Mouse (Mus musculus) layer of hippocampus, postnatal 25 days (tissue): ENCODE results near the gene Tbxa2r. TPM values are rescaled to one million over a fixed set of nuclear protein-coding genes. Genes with fewer than 3 reads are reported as not detected.

Experiments
- DNase-seq, 2 experiments: peaks; one replicate each; pipeline ENCODE4 v3.0.0; 2022; ENCODE audit warnings: mixed read lengths in 2 of 2, low spot score in 1 of 2; ENCODE audit errors: extremely low spot score in 1 of 2
- total RNA-seq, 2 experiments: library from RNA; stranded (reverse); gene quantifications; 2 replicates each; pipeline ENCODE4 v1.2.3; 2021

Gene Tbxa2r
- 1 to 10 TPM; 1.1 to 1.5 TPM for total RNA-seq

DNA sequence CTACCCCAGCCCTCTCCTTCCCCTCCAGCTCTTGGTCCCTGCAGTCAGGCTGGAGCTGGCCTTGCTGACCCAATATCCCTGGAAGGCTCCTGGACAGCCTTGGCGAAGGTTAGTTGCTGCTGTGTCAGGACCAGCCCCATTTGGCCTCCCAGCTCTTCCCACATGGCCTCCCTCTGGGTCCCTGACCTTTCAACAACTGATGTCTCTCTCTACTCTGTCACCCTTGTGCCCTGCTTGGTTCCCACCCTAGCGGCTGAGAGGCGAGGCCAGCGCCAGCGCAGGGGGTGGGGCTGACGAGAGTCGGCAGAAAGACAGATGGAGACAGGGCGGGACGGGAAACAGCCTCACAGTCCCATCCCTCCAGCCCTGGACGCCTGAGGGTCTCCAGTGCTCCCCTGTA lies at the start of gene Tbxa2r:
Tbxa2r (plus strand) TSS at position 346 of the 400 bp plus-strand sequence.
- no peak for DNase-seq

- no peak for DNase-seq
Measured at GRCm38 (mm10) chr10:81279496-81279895, 49.0 kb upstream of the Tbxa2r start.

DNA sequence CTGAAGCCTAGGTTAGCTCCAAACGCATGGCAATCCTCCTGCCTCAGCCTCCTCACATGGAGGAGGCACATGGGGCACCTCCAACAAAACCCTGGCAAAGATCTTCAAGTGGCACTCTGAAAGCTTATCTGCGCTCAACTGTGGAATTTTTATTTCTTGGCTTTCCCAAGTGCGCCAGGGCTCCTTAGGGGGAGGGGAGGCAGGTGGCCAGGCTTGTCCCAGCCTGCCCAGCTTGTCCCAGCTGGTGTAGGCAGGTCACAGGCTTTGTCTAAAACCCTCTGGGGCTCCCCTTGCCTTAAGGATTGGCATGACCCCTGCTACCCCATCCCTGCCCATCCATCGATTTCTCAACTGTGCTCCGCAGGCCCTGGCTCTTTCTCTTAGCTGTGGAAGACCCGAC lies 44.3 kb upstream of the Tbxa2r start:
- no peak for DNase-seq

DNA sequence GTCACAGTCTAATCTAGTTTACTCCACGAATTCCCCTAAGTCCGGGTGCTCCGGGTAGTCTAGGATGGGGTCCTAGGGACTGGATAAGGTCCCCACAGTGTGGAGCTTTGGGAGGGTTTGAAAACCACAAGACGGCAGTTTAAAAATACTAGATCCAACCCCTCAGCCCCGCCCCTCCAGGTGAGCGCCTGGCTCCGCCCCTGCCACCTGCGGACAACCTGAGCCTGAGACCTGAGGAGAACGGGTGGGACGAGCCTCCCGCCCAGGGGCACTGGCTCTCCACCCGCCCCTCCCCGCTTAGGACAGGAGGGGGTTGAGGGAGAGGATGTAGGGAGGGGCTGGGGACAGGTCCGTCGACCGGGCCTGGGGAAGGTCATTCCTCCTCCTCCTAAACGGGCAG lies 43.8 kb upstream of the Tbxa2r start:
- no peak for DNase-seq

- peak; percentile 79 to 94 for DNase-seq
Measured at GRCm38 (mm10) chr10:81285694-81286450, 42.7 kb upstream of the Tbxa2r start.

DNA sequence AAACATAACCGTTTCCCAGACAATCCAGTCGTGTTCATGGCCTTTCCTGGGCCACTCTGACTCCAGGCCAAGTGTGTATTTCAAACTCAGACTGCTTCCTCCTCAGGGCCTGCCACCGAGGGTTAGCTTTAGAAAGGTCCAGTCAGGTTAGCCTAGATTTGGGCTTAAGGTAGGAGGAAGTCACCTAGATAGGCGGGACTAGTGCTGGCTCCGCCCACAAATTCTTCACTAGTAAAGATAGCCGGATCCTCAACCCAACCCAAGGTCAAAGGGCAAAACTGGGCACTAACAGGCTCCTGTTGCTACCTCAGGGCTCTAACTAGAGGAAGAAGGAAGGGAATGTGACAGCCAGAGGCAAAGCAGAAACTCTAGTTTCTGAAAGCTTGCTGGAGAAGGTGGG lies 41.9 kb upstream of the Tbxa2r start:
- DNase-seq, result no peak

DNA sequence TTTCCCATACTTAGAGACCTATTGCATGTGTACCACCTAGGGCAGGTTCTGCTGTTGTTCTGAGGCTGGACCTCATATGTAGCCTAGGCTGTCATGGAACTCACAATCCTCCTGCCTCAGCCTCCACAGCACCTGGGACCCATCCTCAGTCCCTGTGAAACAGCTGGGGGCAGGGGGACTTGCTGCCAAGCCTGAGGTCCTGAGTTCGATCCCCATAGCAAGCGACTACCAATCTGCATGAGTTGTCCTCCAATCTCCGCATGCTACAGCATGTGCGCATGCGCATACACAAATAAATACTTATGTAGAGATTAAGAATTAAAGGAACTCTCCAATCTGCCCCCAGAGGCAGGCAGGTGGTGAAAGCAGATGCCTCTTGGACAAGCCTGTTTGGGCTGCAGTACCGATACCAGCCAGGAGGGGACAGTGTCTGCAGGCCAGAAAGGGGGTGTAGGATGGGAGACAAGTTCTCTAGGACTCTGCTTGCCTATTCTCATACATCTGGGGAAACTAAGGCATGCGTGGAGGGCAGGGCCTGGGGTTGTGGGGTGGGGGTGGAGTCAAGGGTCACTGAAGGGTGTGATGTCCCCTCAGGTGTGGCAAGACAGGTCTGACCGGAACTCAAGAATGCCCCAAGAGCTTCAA lies 40.9 kb upstream of the Tbxa2r start:
- peak in 1 of 2 experiments; percentile 60 for DNase-seq

DNA sequence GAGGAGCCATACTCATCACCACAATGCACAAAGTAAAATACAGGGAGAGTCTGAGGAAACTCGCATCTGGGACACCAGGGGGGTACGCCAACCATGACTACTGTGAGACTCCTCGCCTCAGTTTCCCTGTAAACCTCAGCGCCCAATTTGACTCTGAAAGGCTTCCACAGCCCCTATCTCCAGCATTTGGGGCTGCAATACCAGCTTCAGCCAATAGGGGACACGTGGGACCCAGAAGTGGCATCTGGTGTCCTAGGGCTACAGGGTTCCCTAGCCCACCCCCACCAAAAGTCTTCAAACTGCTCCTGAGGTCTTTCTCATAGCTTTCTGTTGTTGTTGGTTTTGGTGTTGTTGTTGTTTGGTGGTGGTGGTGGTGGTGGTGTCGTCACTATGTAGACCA lies 39.9 kb upstream of the Tbxa2r start:
- DNase-seq, result peak in 1 of 2 experiments; percentile 68

GRCm38 (mm10) chr10:81289278-81289677 lies 39.3 kb upstream of the Tbxa2r start:
- DNase-seq, result peak in 1 of 2 experiments; percentile 62

DNA sequence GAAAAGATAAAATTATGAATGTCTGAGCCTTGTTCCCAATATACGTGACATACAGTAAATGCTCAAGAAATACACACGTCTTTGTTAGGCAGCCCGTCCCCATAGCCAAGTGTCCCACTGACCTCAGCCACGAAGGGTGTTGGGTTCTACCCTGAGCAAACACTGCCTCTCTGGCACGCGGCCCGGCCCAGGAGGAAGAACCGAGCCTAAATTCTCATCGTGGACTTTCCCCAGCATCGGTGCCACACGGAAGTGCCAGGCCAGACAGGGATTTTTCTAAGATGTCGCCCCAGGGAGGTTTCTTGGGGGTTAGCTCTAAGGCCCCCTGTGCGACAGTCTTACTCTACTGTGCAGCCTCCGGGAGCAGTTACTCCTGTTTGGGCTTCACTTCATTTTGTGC lies 38.7 kb upstream of the Tbxa2r start:
- DNase-seq, result no peak

DNA sequence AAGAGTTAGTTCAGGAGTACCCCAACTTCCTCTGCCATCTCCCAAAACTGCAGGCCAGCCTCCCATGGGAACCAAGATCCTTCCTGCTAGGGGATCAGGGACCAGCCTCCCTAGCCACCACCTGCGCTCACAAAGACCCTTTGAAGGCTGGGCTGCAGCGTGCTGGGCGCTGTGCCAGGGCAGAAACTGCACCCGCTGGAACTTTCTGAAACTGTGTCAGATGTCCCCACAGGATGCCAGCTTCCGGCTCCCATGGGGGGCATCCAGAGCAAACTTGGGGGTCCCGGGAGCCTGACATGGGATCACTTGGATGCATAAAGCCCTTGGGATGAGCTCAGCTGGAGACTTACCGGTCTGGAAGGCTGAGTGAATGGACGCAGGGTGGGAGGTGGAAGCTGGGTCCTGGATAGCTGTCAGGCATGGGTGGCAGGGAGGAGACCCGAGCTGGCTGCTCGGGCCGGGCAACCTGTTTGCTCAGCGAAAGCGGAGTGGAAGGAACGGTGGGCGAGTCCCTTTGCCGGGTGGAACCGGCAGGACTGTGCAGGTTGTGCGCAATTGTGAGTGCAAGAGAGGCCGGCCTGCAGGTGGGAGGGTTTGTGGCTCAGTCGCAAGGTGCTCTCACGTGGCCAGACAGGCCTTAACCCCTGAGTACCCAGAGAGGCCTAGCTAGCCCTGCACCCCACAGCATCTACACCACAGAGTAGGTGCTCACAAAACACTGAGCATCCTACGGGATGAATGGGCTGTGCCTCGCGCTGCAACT lies 37.7 kb upstream of the Tbxa2r start:
- no peak for DNase-seq

DNA sequence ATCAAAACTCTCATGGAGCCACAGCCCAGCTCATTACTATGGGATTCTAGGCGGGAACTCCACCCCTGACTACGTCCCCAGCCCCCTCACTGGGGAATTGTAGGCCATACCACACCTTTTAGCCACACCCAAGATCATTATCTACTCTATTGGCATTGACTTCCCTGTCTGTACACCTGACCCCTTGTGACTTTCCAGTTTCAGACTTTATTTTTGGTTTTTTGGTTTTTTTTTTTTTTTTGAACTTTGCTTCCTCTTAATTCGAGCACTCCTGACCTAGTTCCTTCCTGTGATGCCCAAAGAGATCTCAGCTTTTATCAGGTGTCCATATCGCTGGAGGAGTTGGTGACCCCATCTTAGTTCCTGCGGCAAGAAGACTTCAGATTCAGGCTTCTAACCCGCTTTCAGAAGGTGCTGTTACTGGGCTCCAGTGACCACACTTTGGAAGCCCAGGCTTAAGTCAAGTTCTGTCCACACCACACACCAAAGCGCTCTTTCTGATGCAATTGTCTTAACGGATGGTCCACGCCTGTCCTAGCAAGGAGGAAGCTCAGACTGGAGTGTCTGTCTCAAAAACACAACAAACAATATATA lies 36.9 kb upstream of the Tbxa2r start, which contains the start of gene Tjp3:
Tjp3 (minus strand) TSS at position 71 of the 594 bp plus-strand sequence.
- DNase-seq, result no peak

DNA sequence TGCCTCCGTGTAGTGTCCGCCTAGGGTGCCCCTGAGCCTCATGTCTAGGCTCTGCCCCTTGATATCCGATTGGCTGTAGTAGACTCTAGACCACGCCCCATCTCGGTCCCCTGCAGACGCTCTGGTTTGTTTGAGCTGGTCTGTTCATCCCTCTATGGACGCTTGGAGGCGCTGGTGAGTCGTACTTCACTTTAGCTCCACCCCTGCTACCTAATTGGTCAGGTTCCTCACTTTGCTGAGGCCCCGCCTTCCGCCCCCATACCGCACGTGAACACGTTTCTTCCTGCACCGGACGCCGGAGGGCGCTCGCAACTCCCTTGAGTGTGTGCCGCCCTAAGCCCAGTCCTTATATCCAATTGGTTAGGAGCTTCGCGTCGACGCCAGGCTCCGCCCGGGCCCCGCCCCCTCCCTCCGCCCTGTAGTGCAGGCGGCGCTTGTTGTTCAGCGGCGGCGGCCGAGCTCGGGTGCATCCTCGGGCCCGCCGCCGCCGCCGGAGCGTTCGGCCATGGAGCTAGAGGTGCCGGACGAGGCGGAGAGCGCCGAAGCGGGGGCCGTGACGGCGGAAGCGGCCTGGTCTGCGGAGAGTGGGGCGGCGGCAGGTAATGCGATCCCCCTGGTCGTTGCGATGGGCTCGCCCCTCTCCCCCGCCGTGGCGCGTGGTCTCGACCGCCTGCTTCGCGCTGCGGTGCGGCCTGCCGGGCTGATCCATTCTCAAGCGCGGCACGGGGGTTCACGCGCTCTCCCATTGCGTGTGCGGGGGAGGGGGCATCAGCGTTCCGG lies 35.8 kb upstream of the Tbxa2r start, which contains the start of gene Pip5k1c:
Pip5k1c (plus strand) TSS at position 410 of the 780 bp plus-strand sequence.
- DNase-seq, result peak; percentile 97 to 98

- no peak for DNase-seq
Measured at GRCm38 (mm10) chr10:81293334-81294030, 35.0 kb upstream of the Tbxa2r start.

DNA sequence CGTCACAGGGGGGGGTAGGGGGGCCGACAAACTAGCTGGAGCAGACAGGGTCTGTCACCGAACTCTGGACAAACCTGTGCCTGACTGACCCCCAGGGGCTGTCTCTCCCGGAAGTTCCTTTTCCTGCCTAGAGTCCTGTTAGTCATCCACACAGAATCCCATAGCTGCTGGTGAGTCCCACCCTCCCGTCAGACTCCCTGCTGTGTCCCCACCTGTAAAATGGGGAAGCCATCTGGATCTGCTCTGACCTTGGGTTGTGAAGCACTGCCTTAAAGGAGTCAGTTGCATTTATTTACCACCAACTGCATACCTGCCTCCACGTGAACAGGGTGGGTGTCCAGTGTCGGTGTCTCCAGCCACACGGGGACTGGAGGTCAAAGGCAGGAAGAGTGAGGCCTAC lies 34.1 kb upstream of the Tbxa2r start:
- no peak for DNase-seq

GRCm38 (mm10) chr10:81295185-81295584 lies 33.3 kb upstream of the Tbxa2r start:
- no peak for DNase-seq

DNA sequence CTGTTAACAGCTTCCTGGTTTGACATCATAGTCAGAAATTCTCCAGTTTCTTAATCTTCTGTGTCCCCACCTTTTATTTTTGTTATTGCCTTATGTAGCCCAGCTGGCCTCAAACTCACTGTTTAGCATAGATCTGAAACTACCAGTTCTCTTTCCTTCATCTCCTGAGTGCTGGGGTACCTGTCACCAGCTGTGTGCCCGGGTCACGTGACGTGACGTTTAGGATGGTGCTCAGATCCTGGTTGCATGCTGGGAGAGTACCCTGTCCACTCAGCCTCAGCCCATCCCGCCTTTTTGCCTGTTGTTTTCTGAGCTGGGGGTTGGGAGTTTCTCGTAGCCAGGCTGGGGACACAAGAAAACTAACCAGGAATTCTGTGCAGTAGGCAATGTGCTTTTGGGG lies 31.3 kb upstream of the Tbxa2r start:
- no peak for DNase-seq

GRCm38 (mm10) chr10:81297845-81298244 lies 30.7 kb upstream of the Tbxa2r start:
- DNase-seq, result no peak

DNA sequence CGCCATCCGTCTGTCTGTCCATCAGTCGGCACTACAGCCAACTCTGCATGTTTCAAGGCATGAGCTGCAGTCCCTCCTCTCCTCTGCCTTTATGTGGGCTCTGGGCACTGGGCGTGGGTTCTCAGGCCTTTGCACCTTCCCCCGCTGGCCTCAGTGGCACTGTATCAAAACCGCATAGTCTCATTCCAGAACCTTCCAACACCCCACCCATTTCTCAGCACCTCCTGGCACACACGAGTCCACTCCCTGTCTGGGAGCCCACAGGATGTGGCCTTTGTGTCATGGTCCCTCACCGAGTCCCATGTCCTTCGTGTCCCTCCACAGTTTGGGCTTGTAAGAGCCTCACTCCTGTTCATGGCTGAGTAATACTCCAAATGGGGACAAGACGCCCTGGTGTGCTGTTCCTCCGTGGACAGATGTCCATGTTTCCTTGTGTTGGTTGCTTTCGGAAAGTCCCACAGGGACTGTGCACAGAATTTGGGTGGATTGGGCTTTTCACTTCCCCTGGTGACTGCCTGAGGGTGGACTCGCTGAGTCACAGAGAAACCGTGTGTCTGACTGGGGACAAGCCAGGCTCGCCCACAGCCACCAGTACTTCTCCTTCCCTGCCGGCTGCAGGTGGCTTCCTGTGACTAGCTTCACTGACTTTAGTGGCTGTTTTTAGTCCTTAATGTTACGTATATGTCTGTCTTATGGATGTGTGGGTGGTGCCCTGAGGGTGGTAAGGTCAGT lies 30.0 kb upstream of the Tbxa2r start:
- no peak for DNase-seq
